Mouse (Mus musculus) 3T3-L1 (cell line): Measurements from ENCODE around the gene Hvcn1.

Experiments used
- DNase-seq: peaks from one replicate; pipeline ENCODE4 v3.0.0-alpha.2; 2015; ENCODE audit warnings: low read depth, low spot score

Gene Hvcn1

GRCm38 (mm10) chr5:122204180-122204579, 2.4 kb upstream of the Hvcn1 start:
- no peak for DNase-seq

GRCm38 (mm10) chr5:122208909-122209308, 2.3 kb downstream of the Hvcn1 start:
- DNase-seq, result no peak

- DNase-seq, result no peak
Measured at GRCm38 (mm10) chr5:122209591-122210368, 3.2 kb downstream of the Hvcn1 start.

GRCm38 (mm10) chr5:122210890-122211289, 4.3 kb downstream of the Hvcn1 start:
- DNase-seq, result no peak

GRCm38 (mm10) chr5:122212125-122212524, 5.5 kb downstream of the Hvcn1 start:
- DNase-seq, result no peak

- DNase-seq, result peak; percentile 14
Measured at GRCm38 (mm10) chr5:122212820-122213219, 6.2 kb downstream of the Hvcn1 start.

GRCm38 (mm10) chr5:122213861-122214260, 7.3 kb downstream of the Hvcn1 start:
- DNase-seq, result no peak

- no peak for DNase-seq
Measured at GRCm38 (mm10) chr5:122217636-122218035, 11.0 kb downstream of the Hvcn1 start.

GRCm38 (mm10) chr5:122218109-122218905, 11.7 kb downstream of the Hvcn1 start:
- no peak for DNase-seq

- no peak for DNase-seq
Measured at GRCm38 (mm10) chr5:122218928-122219327, 12.3 kb downstream of the Hvcn1 start.

- DNase-seq, result no peak
Measured at GRCm38 (mm10) chr5:122219655-122220629, 13.3 kb downstream of the Hvcn1 start.

- no peak for DNase-seq
Measured at GRCm38 (mm10) chr5:122221085-122221484, 14.5 kb downstream of the Hvcn1 start.

GRCm38 (mm10) chr5:122224291-122224690, 17.7 kb downstream of the Hvcn1 start:
- DNase-seq, result no peak

- DNase-seq, result no peak
Measured at GRCm38 (mm10) chr5:122228271-122228765, 21.7 kb downstream of the Hvcn1 start.

GRCm38 (mm10) chr5:122228772-122229171, 22.2 kb downstream of the Hvcn1 start:
- no peak for DNase-seq

GRCm38 (mm10) chr5:122230816-122231215, 24.2 kb downstream of the Hvcn1 start:
- DNase-seq, result no peak

GRCm38 (mm10) chr5:122231431-122231830, 24.8 kb downstream of the Hvcn1 start:
- no peak for DNase-seq

GRCm38 (mm10) chr5:122232004-122232403, 25.4 kb downstream of the Hvcn1 start:
- DNase-seq, result no peak

GRCm38 (mm10) chr5:122233077-122233581, 26.5 kb downstream of the Hvcn1 start:
- no peak for DNase-seq

- no peak for DNase-seq
Measured at GRCm38 (mm10) chr5:122233695-122234094, 27.1 kb downstream of the Hvcn1 start.
